Mouse (Mus musculus) skeletal muscle tissue, adult 2 months (tissue): Measurements from ENCODE around the gene Ddx23.
A peak's percentile ranks its signal among the peaks of the same experiment; 100 is the strongest.

Experiments
- DNase-seq: peaks from one replicate; pipeline ENCODE4 v3.0.0-alpha.2; 2012; ENCODE audit warnings: low read depth, low spot score

The Ddx23 gene

GRCm38 (mm10) chr15:98632921-98633320, 29.8 kb downstream of the Ddx23 start:
- no peak for DNase-seq

- DNase-seq = no peak
Measured at GRCm38 (mm10) chr15:98632107-98632744, 30.5 kb downstream of the Ddx23 start.

- peak; percentile 70 for DNase-seq
Measured at GRCm38 (mm10) chr15:98631493-98631892, 31.2 kb downstream of the Ddx23 start.

- DNase-seq = no peak
Measured at GRCm38 (mm10) chr15:98630540-98630939, 32.2 kb downstream of the Ddx23 start, which contains the start of gene Cacnb3. TSS of gene Cacnb3 (plus strand) at chr15:98630840.

GRCm38 (mm10) chr15:98629464-98629863, 33.2 kb downstream of the Ddx23 start:
- DNase-seq = peak; percentile 64

GRCm38 (mm10) chr15:98628589-98629254, 34.0 kb downstream of the Ddx23 start:
- peak; percentile 52 for DNase-seq

- no peak for DNase-seq
Measured at GRCm38 (mm10) chr15:98626487-98627212, 36.0 kb downstream of the Ddx23 start.

- DNase-seq = no peak
Measured at GRCm38 (mm10) chr15:98626078-98626477, 36.6 kb downstream of the Ddx23 start.

- DNase-seq = no peak
Measured at GRCm38 (mm10) chr15:98623361-98623821, 39.3 kb downstream of the Ddx23 start.

GRCm38 (mm10) chr15:98622721-98623120, 40.0 kb downstream of the Ddx23 start:
- no peak for DNase-seq

GRCm38 (mm10) chr15:98622199-98622598, 40.5 kb downstream of the Ddx23 start:
- no peak for DNase-seq

- peak; percentile 54 for DNase-seq
Measured at GRCm38 (mm10) chr15:98617176-98617537, 45.5 kb downstream of the Ddx23 start.

- no peak for DNase-seq
Measured at GRCm38 (mm10) chr15:98616362-98617175, 46.1 kb downstream of the Ddx23 start.

- DNase-seq = no peak
Measured at GRCm38 (mm10) chr15:98615751-98616150, 46.9 kb downstream of the Ddx23 start.

- DNase-seq = no peak
Measured at GRCm38 (mm10) chr15:98614971-98615370, 47.7 kb downstream of the Ddx23 start.

GRCm38 (mm10) chr15:98614551-98614950, 48.1 kb downstream of the Ddx23 start:
- DNase-seq = no peak

GRCm38 (mm10) chr15:98612229-98612628, 50.5 kb downstream of the Ddx23 start:
- no peak for DNase-seq

- DNase-seq = no peak
Measured at GRCm38 (mm10) chr15:98610131-98610633, 52.5 kb downstream of the Ddx23 start.

GRCm38 (mm10) chr15:98609331-98610130, 53.2 kb downstream of the Ddx23 start, which contains the start of gene Adcy6:
TSS of gene Adcy6 (minus strand) at chr15:98610076.
- peak; percentile 59 for DNase-seq

GRCm38 (mm10) chr15:98608784-98609250, 53.9 kb downstream of the Ddx23 start:
- DNase-seq = no peak
